Mouse (Mus musculus) lung, embryonic 15.5 days (tissue): ENCODE results near the gene Fbxl7. TPM values are rescaled to one million over a fixed set of nuclear protein-coding genes. Genes with fewer than 3 reads are reported as not detected.
"Not testable (repeated sequence)": the region's sequence is repeated elsewhere in the genome, so short reads cannot be mapped to it uniquely, and the experiment has no call there.

Experiments
- ATAC-seq: fragments of 200-750 bp; cut with Nextera tagmentation; 2 replicates; pipeline ENCODE4 v1.8.0; 2017; ENCODE audit warnings: moderate number of reproducible peaks, borderline replicate concordance; ENCODE audit not compliant: low FRiP score, low TSS enrichment; ENCODE audit errors: extremely low read depth
- H3K27ac ChIP-seq: fragments of 300-500 bp; sonication (generic); 2 replicates; pipeline ENCODE4 v1.5.1; 2015; ENCODE audit warnings: moderate library complexity, mild to moderate bottlenecking, inconsistent platforms
- H3K27me3 ChIP-seq: fragments of 300-500 bp; sonication (generic); 2 replicates; pipeline ENCODE4 v1.6.1; 2015; ENCODE audit warnings: inconsistent platforms
- H3K36me3 ChIP-seq: fragments of 300-500 bp; sonication (generic); 2 replicates; pipeline ENCODE4 v1.6.1; 2015; ENCODE audit warnings: inconsistent platforms
- H3K4me1 ChIP-seq: fragments of 300-500 bp; sonication (generic); 2 replicates; pipeline ENCODE4 v1.6.1; 2015; ENCODE audit warnings: inconsistent platforms
- H3K4me2 ChIP-seq: fragments of 300-500 bp; sonication (generic); 2 replicates; pipeline ENCODE4 v1.6.1; 2015; ENCODE audit warnings: inconsistent platforms, mild to moderate bottlenecking, moderate library complexity
- H3K4me3 ChIP-seq: fragments of 300-500 bp; sonication (generic); 2 replicates; pipeline ENCODE4 v1.5.1; 2015; ENCODE audit warnings: mild to moderate bottlenecking, inconsistent platforms
- H3K9ac ChIP-seq: fragments of 300-500 bp; sonication (generic); 2 replicates; pipeline ENCODE4 v1.6.1; 2015; ENCODE audit warnings: inconsistent platforms
- H3K9me3 ChIP-seq: fragments of 300-500 bp; sonication (generic); 2 replicates; pipeline ENCODE4 v1.6.1; 2016; ENCODE audit warnings: inconsistent platforms
- WGBS: fragments of 180-500 bp; shearing (Covaris S2); methylation state at CpG from one replicate; pipeline ENCODE4 v1.1.7; 2015; 5-methylcytosine and 5-hydroxymethylcytosine counted together
- polyA plus RNA-seq: library from polyadenylated mRNA; unstranded; fragments of >200 nt; fragmentation: Nextera tagmentation; extraction: Ambion mirVana; gene quantifications from 2 replicates; pipeline ENCODE4 v1.2.1, GENCODE M21; 2015

Fbxl7 gene
- polyA plus RNA-seq, 1 experiment from 2014 or later, result 15.6 TPM

DNA sequence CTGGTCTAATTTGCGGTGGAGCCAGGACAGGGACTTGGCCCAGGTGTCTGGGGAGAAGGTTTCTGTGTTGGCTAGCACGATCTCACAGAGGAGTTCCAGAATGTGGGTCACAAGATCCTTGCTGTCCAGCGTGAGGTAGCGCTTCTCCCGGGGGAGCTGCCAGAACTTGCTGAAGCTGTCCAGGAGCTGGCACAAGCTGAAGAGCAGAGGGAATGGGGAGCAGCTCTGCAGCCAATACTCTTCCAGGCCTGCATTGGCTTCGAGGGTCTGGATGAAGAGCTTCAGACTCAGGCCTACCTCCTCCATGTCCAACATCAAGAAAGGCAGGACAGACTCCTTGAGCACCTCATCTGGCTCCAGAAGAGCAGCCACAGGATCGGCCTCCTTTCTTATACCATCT lies 166.0 kb downstream of the Fbxl7 start:
- H3K4me1 ChIP-seq, H3K4me2 ChIP-seq, H3K9ac ChIP-seq, H3K27ac ChIP-seq, H3K4me3 ChIP-seq, H3K36me3 ChIP-seq, H3K9me3 ChIP-seq, ATAC-seq, H3K27me3 ChIP-seq: not testable (repeated sequence)
- WGBS, result 85% methylated on average over 6 of the region's 7 CpGs

DNA sequence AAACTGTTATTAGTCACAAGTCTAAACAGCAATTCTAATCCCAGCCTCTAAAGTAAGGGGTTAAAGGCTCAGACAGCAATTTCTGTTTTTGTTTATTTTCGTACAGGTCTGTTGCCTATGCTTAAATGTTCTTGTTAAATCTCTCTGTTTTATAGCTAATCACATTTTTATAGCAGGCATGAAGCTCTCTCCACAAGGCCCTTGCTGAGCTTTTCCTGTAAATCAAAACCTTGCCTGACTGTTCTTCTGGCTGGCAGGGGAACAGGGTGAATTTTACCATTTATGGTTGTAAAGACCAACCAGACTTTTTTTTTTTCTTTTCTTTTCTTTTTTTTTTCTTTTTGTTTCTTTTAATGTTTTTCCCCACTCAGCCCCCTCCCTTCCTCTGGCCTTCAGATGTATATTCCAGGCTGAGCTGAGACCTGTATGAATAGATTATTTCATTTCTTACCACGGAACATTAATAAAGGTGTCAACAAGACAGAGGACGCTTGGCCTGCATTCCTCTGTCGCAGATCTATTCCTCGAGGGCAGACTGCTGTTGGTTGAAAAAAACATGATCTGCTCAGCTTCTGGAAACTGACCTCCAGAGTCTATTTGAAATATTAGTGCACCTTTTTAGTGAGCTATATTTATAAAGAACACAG lies 176.9 kb downstream of the Fbxl7 start:
- ATAC-seq, result no peak
- Histone ChIP-seq H3K27ac (0 out of 2 replicates have a peak overlapping the region, but pooled peaks have one; percentile 8), H3K4me2 (no peak overlapping the region), H3K9me3 (no peaks in the 10 kb centered on the region), H3K4me3 (no peak overlapping the region), H3K27me3 (no peaks in the 10 kb centered on the region), H3K36me3 (no peaks in the 10 kb centered on the region), H3K4me1 (peaks cover 18% of the 10 kb centered on the region; the same call in 1 of the 2 replicates), H3K9ac (no peak overlapping the region)
- 29% methylated on average over 5 of the region's 5 CpGs for WGBS

- no peak overlapping the region for H3K4me2 ChIP-seq
- H3K36me3 ChIP-seq, result no peaks in the 10 kb centered on the region
- H3K4me3 ChIP-seq, result no peak overlapping the region
- ATAC-seq, result peak; percentile 46
- WGBS, result 33% methylated on average over 7 of the region's 7 CpGs
- H3K9ac ChIP-seq, result no peak overlapping the region
- no peaks in the 10 kb centered on the region for H3K9me3 ChIP-seq
- no peaks in the 10 kb centered on the region for H3K27me3 ChIP-seq
- peaks cover 18% of the 10 kb centered on the region; the same call in 1 of the 2 replicates for H3K4me1 ChIP-seq
- 0 out of 2 replicates have a peak overlapping the region, but pooled peaks have one; percentile 8 for H3K27ac ChIP-seq
These were observed 177.4 kb downstream of the Fbxl7 start for GRCm38 (mm10) chr15:26717952-26718351.

- Histone ChIP-seq H3K4me1 (peaks cover 18% of the 10 kb centered on the region; the same call in 1 of the 2 replicates), H3K9ac (no peak overlapping the region), H3K27me3 (no peaks in the 10 kb centered on the region), H3K36me3 (no peaks in the 10 kb centered on the region), H3K4me2 (no peak overlapping the region), H3K27ac (no peak overlapping the region), H3K4me3 (no peak overlapping the region), H3K9me3 (no peaks in the 10 kb centered on the region)
- no peak for ATAC-seq
- 81% methylated on average over 2 of the region's 2 CpGs for WGBS
These were observed 179.2 kb downstream of the Fbxl7 start for GRCm38 (mm10) chr15:26716181-26716580.

GRCm38 (mm10) chr15:26715635-26716034 lies 179.7 kb downstream of the Fbxl7 start:
- Histone ChIP-seq H3K4me2 (no peak overlapping the region), H3K9ac (no peak overlapping the region), H3K36me3 (no peaks in the 10 kb centered on the region), H3K27ac (no peak overlapping the region), H3K9me3 (no peaks in the 10 kb centered on the region), H3K4me3 (no peak overlapping the region), H3K27me3 (no peaks in the 10 kb centered on the region), H3K4me1 (peaks cover 18% of the 10 kb centered on the region; the same call in 1 of the 2 replicates)
- no peak for ATAC-seq
- WGBS, result 58% methylated on average over 5 of the region's 5 CpGs

GRCm38 (mm10) chr15:26712271-26712670 lies 183.1 kb downstream of the Fbxl7 start:
- Histone ChIP-seq H3K9me3 (no peaks in the 10 kb centered on the region), H3K36me3 (no peaks in the 10 kb centered on the region), H3K27ac (no peak overlapping the region), H3K4me2 (no peak overlapping the region), H3K27me3 (no peaks in the 10 kb centered on the region), H3K4me1 (0 out of 2 replicates have a peak, but pooled peaks cover 3% of the 10 kb centered on the region), H3K9ac (no peak overlapping the region), H3K4me3 (no peak overlapping the region)
- WGBS, result 50% methylated on average over 7 of the region's 7 CpGs
- no peak for ATAC-seq

- H3K27me3 ChIP-seq, result no peaks in the 10 kb centered on the region
- ATAC-seq, result no peak
- WGBS, result 35% methylated on average over 2 of the region's 2 CpGs
- H3K27ac ChIP-seq, result no peak overlapping the region
- no peak overlapping the region for H3K4me2 ChIP-seq
- no peak overlapping the region for H3K9ac ChIP-seq
- H3K36me3 ChIP-seq, result no peaks in the 10 kb centered on the region
- no peaks in the 10 kb centered on the region for H3K9me3 ChIP-seq
- H3K4me3 ChIP-seq, result no peak overlapping the region
- peaks cover 23% of the 10 kb centered on the region for H3K4me1 ChIP-seq
These were observed 190.4 kb downstream of the Fbxl7 start for GRCm38 (mm10) chr15:26704966-26705365.

GRCm38 (mm10) chr15:26703156-26703840 lies 192.1 kb downstream of the Fbxl7 start:
- ATAC-seq, result no peak
- WGBS, result 54% methylated on average over 6 of the region's 6 CpGs

DNA sequence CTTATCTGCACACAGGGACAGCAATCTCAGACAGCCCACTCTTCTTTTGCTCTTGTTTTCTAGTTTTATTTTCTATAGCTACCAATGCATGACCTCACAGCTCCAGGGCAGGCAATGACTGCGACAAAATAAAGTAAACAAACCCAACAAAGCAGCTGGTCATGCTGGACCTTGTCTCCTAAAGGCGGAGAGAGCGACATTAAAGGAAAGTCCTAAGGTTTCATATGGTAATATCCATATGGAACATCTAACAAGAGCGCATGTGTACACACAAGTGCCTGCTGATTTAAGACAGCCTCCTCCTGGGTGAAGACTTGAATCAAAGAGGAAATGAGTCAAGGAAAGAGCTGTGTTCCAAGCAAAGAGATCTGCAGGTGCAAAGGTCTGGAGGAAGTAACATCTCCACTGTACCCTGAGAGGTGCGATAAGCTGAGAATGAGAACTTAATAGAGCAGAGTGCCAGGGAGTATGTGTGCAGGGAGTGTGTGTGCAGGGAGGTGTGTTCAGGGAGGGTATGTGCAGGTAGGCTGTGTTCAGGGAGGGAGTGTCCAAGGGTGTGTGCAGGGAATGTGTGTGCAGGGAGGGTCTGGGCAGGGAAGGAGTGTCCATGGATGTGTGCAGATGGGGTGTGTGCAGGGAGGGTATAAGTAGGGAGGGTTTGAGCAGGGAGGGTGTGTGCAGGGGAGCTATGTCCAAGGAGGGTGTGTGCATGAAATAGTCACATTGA lies 193.3 kb downstream of the Fbxl7 start:
- peak; percentile 74; the same call in 1 of the 2 replicates for ATAC-seq
- no peak overlapping the region for H3K9ac ChIP-seq

More at GRCm38 (mm10) chr15:26703156-26703840, 192.1 kb downstream of the Fbxl7 start:
- Histone ChIP-seq H3K27ac (no peak overlapping the region), H3K4me1 (peaks cover 26% of the 10 kb centered on the region), H3K36me3 (no peaks in the 10 kb centered on the region), H3K4me2 (no peak overlapping the region), H3K4me3 (no peak overlapping the region), H3K9me3 (no peaks in the 10 kb centered on the region), H3K27me3 (no peaks in the 10 kb centered on the region), H3K9ac (no peak overlapping the region)

DNA sequence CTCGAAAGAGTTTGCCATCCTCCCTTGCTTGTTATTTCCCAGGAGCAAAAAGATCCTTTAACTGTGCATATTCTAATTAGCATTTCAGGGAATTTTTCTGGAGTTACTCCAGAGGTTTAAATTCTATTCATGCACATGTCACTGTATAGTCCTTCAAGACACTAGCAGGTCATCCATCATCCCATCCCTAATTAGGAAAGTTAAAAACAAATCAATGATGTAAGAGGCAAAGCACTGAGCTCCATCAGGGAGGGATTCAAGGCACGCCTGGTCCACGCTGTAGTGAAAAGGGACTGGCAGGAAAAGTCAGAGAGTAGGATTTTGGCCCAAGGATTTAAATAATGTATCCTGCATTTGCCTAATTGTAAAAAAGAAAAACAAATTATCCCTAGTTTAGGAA lies 202.3 kb downstream of the Fbxl7 start:
- no peak overlapping the region for H3K27ac ChIP-seq
- WGBS, result 48% methylated on average over 3 of the region's 3 CpGs

More for the DNA sequence above, 193.3 kb downstream of the Fbxl7 start:
- Histone ChIP-seq H3K27me3 (no peaks in the 10 kb centered on the region), H3K4me1 (peaks cover 26% of the 10 kb centered on the region), H3K9me3 (no peaks in the 10 kb centered on the region), H3K36me3 (no peaks in the 10 kb centered on the region), H3K4me2 (no peak overlapping the region), H3K27ac (no peak overlapping the region), H3K4me3 (no peak overlapping the region)
- 33% methylated on average over 5 of the region's 5 CpGs for WGBS

DNA sequence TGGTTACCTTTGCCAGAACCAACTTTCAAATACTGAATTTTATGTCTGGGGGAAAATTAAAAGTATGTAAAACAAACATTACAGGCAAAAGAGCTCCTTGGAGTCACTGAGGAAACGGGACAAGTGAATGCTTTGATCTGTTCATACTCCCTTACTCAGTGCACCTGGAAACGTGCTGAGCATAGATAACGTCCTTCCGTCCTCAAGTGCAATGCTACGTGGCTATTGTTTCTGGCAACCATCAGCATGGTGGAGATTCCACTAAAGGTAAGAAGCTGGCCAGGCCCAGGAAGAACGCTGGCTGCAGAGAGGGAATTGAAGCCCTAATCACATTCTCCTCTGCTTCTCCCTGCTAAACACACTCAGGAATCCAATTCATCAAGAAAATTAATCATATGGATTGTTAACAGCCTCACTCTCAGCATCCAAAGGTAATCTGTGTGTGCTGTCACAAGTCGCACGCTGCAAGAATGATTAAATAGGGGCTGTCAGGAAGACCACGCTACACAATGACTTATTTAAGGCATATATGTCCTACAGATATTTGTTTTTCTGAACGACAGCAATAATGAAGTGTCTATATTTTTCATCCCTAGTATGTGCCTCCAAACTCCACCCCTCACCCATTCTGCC lies 206.8 kb downstream of the Fbxl7 start:
- no peak for ATAC-seq
- Histone ChIP-seq H3K4me3 (no peak overlapping the region), H3K27me3 (no peaks in the 10 kb centered on the region), H3K36me3 (no peaks in the 10 kb centered on the region), H3K27ac (no peak overlapping the region), H3K9me3 (no peaks in the 10 kb centered on the region), H3K4me1 (0 out of 2 replicates have a peak, but pooled peaks cover 6% of the 10 kb centered on the region), H3K9ac (no peak overlapping the region), H3K4me2 (no peak overlapping the region)
- WGBS, result 26% methylated on average over 10 of the region's 10 CpGs

More for the DNA sequence above, 202.3 kb downstream of the Fbxl7 start:
- no peak overlapping the region for H3K4me2 ChIP-seq
- no peaks in the 10 kb centered on the region for H3K36me3 ChIP-seq
- H3K4me1 ChIP-seq, result 0 out of 2 replicates have a peak, but pooled peaks cover 6% of the 10 kb centered on the region
- ATAC-seq, result no peak
- no peak overlapping the region for H3K4me3 ChIP-seq
- H3K9ac ChIP-seq, result no peak overlapping the region
- no peaks in the 10 kb centered on the region for H3K9me3 ChIP-seq
- no peaks in the 10 kb centered on the region for H3K27me3 ChIP-seq
